Mouse (Mus musculus): ENCODE results near the gene Pi4k2a.
A peak's percentile ranks its signal among the peaks of the same experiment; 100 is the strongest.

The Pi4k2a gene

DNA sequence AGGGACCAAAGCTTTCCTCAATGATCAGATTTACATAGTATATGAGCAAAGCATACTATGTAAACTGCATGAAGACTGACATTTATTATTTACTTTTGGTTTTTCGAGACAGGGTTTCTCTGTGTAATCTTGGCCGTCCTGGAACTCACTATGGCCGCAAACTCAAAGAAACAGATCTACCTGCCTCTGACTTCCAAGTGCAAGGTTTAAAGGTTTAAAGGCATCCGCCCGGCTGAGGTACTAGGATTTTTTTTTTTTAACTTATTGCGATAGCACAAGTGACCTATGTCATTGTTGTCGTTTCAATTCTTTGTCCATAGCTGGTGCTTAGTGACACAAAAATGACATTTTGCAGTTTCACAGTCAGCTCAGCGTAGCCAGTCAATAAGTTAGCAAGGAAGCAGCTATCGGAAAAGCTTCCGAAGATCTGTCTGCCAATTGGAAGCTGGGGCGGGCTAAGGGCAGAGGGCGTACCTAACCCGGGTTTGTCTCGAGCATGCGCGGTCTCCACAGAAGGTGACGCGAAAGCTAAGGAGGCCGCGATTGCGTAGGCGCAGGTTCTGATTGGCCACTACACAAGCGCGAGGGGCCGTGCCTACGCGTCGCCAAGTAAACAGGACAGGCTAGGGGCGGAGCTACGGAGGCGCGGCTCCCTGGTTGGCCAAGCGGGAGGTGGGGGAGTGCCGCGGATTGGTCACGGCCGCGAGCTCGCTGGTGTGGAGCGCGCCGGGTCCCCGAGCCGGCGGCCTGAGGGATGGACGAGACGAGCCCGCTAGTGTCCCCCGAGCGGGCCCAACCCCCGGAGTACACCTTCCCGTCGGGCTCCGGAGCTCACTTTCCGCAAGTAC, at the start of gene Pi4k2a:
Pi4k2a (plus strand) TSS at position 723 of the 848 bp plus-strand sequence.
- DNase-seq (ENCODE audit: low read depth, low spot score), result peak; percentile 100

DNA sequence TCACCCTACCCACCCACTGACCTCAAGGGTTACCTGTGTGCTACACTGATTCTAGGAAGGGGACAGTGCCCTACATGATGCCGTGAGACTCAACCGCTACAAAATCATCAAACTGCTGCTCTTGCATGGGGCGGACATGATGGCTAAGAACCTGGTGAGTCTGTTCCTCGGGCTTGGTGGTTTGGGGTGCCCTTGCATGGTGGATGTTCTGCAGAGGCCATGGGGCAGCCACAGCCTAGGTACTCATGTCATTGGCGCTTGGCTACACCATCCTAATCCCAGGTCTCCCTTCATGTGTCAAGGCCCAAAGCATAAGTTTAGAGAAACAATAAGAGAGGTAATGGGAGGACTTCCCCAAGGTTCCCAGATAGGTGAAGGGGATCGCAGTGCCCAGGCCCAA, 46.3 kb upstream of the Pi4k2a start:
- DNase-seq (ENCODE audit: low read depth, low spot score), result no peak

DNA sequence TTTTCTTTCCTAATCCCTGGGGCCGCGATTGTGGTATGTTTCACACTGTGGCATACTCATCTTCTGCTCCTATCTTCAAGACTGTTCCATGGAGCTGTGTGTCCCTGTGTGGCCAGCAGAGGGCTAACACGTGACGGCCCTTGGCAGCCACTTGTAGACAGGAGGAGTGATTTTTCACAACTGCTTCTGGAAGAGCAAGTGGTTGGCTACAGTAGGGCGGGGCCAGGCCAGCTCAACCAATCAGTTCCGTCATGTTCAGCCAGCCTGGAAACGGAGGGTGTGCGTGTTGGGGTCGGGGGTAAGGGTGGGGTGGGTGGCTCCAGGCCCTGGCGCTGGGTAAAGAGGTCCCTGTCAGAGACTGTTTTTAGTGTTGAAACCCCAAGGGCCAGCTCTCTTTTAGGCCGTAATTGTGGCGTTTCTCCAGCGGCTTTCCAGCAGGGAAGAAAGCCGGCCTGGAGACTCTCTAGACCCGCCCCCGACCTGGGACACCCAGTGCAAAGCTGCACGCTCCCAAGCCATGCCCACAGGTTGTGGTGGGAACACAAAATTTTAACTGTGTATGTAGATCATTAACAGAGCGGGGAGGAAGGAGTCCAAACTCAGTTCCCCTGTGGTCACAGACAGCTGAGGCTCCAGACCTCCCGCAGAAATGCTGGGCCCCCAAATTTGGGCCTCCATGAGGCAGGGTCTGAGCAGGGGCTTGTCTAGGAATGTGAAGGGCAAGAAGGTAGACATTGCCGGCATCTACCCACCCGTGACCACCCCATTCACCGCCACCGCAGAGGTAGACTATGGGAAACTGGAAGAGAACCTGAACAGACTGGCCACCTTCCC, 44.8 kb upstream of the Pi4k2a start, which contains the start of gene Hoga1:
Hoga1 (plus strand) TSS at position 342 of the 834 bp plus-strand sequence.
- DNase-seq (ENCODE audit: low read depth, low spot score), result peak; percentile 76

DNA sequence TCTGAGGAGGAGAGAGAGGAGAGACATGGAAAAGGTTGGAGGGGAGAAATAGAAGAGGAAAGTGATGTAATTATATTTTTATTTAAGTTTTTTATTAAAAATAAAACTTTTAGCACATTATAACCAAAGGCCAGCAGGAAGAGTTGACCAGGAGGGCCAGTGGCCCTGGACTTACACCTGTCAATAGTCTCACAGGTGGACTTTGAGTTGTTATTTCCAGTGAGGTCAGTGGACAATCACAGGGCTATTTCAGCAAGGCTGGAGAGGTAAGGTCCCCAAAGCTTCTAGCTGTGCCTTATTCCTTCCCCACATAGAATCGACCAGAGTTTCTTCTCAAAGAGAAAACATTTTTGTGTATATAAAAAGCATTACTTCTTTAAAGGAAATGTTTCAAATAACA, 40.0 kb upstream of the Pi4k2a start:
- DNase-seq (ENCODE audit: low read depth, low spot score), result no peak

DNA sequence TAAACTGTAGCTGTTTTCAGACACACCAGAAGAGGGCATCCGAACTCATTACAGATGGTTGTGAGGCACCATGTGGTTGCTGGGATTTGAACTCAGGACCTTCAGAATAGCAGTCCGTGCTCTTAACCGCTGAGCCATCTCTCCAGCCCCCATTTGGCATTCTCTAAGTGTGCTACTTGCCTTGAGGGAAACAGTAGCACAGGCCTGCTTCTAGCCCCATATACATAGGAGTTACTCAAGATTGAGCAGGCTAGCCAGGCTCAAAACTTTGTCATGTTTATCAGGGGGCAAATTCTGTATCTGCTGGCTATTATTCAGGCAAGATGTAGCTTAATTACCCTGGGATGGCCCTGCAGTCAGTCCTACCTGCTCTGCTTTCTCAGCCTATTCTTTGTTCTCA, 38.9 kb upstream of the Pi4k2a start:
- no peak for DNase-seq (ENCODE audit: low read depth, low spot score)

DNA sequence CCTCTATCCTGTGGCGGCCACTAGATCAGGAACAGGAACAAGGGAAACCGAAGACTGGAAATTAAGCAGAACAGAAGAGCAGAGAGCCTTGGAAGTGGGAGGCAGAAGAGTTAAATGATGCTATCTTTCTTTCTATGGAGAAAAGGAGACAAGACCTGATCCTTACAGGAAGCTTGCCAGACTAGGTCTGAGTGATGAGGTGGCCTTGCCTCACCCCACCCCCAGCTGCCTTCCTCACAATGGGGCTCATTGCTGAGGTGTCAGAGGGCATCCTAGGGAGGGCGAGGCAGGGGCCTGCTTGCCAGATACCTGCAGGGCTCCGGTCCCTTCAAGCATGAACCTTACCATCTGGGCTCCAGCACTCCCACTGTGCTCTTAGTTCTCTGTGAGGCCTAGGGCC, 38.3 kb upstream of the Pi4k2a start, which contains the start of gene 4933411K16Rik:
4933411K16Rik (plus strand) TSS at position 301 of the 400 bp plus-strand sequence.
- no peak for DNase-seq (ENCODE audit: low read depth, low spot score)

DNA sequence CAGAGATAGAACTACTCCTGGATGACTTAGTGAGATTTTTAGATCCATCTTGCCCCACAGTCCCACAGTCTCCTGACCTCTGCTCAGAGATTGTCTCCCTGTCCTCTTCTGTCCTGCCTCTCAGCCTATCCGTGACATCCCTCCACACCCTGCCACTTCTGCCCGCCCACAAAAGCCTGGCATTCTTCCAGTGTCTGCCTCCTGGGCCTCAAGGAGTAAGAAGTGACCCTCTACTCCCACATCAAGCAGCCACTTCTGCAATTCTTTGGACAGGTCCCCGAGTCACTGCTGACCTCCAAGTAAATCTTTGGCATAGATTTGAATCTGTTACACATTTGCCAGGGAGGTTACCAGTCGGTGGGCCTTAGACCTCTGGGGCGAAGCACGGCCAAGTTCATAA, 36.0 kb upstream of the Pi4k2a start:
- no peak for DNase-seq (ENCODE audit: low read depth, low spot score)

DNA sequence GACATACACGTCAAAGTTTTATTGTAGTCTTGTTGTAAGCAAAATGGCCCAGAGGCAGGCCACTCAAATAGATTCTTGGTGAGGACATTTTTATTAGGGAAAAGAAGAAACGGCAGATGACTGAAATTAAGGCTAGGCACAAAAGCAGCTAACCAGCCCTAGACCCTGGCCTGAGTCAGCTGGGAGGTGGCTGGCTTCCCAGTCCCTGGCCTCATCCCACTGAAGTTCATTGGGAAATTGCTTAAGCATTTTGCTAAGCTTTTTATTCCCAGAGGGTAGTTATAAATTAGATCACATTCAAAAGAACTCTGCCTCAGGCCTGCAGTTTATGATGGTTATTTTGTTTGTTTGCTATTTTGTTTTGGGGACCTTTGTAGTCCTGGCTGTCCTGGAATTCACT, 34.4 kb upstream of the Pi4k2a start:
- DNase-seq (ENCODE audit: low read depth, low spot score), result no peak

DNA sequence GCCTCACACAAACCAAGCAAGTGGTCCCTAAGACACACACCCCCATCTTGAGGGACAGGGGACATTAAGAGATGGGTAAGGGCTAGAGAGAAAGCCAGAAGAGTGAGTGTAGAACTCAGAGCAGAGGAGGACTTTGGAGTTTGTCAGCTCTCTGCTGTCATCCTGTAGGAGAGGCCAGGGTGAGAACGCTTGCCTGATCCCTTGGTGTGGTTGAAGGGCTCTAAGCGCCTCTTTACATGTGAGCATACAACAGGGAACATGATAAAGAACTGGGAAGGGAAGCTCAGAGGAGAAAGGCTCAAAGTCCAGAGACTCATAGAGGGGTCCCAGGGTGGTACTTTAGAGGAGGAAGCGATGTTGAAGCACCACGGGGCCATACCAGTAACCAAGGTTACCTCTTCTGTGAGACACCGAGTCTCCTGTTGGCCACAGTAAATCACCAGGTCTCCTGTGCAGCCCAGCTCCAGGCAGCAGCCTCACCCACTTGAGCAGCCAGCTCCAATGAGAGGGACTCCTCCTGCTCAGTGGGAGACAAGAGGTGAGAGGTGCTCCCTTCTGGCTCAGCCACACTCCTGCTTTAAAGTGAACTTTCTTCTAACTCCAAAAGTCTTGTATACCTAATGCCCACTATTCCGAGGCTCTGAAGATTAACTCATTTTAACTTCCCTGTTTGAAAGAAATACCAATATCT, 33.4 kb upstream of the Pi4k2a start:
- DNase-seq (ENCODE audit: low read depth, low spot score), result no peak

DNA sequence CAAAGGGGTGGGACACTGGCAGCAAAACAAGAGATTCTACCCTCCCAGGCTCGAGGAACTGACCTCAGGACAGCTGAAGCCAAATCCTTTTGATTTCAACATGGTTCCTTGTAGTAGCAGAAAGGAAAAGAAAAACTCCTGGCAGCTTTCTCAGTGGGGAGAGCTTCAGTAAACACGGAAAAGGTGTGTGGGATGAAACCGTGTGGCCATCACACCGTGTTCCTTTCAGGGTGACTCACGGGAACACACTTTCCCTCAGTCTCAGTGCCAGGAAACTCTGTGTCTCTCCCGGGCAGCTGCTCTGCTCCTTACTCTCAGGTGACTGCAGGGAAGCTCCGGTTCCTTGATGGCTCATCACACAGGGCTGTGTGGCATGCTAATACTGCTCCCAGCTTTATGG, 31.8 kb upstream of the Pi4k2a start:
- DNase-seq (ENCODE audit: low read depth, low spot score), result no peak

DNA sequence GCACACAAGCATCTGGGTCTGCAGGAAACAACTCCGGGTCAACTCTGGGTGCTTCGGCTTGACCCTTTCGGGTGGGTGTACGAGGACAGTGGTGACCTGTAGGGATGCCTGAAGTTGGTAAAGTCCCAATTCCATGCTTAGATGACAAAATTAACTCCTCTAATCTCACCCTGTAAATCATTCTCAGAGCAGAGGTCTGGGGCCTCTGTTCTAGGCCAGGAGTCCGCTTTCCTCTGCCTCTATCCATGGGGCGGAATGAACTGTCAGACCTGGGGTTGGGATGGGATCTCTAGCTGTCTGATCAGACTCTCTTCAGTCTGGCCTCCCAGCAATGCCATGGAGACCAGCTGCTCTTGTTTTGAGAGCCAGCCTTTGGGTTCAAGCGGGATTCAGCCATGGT, 28.8 kb upstream of the Pi4k2a start:
- DNase-seq (ENCODE audit: low read depth, low spot score), result no peak

DNA sequence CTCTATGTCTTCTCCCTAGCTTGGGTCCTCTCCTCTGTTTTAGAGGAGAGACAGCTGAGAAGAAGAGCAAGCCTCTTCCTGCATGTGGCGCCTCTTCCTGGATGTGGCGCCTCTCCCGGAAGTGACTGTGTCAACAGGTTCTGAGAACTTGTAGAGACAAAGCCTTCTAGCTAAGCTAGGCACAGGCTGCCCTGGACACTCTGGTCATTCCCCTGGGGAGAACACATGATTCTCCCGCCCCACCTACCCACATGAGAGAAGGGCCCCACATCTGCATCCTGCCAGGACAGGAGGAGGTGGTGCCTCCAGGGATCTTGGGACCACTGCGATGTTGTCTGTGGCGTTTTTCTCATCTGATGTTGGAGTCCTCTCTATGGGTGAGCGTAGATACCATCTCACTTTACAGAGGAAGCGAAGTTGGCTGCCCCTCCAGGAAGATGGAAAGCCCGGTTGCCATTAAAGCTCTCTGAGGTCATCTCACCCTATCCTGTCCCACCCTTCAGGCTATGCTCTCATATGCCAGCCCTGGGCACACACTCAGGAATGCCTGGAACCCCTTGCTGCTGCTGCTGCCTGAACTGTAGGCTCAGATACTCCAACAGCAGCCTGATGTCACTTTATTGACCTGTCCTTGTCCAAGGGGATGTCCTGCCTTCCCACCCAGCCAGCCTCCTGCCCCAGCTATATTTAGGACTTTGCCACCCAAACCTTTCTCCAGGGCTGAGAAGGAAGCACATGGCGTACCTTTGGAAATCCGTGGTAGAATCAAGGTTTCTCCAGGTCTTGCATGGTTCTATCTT, 21.6 kb upstream of the Pi4k2a start:
- no peak for DNase-seq (ENCODE audit: low read depth, low spot score)

DNA sequence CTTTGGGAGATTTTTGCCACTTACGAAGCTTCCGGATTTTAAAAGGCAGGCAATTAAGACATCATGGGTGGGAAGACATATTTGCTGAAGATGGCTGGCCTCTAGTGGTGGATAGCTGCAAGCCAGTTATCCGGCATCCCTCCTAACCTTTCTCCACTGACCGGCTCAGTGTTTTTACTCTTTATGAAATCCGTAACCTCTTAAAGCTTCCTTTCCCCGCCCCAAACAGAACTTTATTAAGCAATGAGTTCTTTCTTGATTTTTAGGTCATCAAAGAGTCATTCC, 21.1 kb upstream of the Pi4k2a start:
- DNase-seq (ENCODE audit: low read depth, low spot score), result no peak

DNA sequence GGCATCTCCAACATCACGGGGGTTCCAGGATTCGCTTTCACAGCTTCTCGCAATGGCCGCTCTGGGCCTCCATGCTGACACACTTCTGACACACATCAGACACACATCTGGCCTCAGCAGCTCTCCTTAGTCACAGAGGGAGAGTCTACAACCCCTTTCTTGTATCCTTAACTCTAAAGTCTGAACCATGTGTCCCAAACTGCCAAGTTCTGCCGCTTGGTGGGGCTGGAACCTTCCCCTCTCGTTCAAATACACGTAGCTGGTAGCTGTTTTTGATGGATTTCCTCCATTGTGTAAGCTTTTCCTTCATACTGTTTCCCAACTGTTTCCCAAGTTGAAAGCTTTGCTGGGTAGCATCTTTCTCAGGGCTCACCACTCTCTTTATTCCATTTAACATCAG, 19.0 kb upstream of the Pi4k2a start:
- DNase-seq (ENCODE audit: low read depth, low spot score), result no peak

DNA sequence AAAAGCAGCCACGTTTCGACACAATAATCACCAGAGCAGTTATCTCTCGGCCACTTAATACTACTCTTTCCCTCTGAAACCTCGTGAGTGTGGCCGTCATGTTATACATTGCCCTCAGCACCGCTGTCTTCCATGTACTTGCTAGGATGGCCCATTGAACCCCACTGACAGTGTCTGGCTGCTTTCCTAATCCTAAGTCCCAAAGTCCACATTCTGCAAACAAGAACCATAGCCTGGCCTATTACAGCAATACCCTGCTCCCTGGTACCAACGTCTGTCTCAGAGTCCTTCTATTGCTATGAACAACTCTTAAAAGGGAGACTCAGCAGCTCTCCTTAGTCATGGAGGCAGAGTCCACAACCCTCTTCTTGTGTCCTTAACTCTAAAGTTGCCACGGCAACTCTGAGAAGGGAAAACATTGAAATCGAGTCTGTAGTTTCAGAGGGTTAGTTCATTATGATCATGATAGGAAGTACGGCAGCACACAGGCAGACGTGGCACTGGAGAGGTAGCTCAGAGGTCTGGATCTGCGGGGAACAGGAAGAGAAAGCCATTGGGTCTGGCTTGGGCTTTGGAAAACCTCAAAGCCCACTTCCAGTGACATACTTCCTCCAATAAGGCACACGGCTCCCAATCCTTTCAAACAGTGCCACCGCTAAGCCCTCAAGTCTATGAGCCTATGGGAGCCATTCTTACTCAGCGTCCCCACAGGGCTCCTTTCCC, 18.2 kb upstream of the Pi4k2a start:
- DNase-seq (ENCODE audit: low read depth, low spot score), result no peak

DNA sequence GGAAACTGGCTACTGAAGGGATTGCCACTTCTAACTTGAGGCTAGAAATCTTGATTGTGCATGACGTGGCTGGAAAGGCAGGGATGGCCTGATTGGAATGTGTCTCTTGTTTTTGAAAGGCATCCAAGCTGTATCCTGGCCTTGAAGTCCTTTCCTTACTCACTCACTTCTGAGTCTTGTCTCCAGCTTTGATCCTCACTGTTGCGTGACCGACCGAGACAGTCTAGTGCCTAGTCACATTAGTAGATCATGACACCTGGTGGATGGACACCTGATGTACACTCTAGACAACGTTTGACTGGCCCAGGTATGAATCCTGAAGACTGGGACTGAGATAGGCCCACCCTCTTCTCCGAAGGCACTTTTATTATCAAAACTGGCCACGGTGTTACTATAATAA, 17.5 kb upstream of the Pi4k2a start:
- DNase-seq (ENCODE audit: low read depth, low spot score), result no peak

DNA sequence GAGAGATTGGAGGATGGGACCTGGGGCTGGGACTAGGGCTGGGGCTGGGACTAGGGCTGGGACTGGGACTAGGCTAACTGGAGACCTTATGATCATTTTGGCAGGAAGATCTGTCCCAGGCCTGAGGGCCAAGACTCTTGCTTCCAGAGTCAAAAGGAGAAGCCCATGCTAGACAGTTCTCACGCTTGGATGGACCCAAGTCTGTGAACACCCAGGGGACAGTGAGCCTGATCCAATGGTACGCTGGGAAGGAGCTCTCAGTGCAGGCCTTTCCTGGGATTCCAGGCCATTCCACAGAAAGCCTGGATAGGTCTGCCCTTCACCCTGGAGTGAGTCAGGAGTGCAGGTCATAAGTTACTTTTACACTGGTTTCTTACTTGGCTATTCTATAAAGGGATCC, 15.2 kb upstream of the Pi4k2a start:
- no peak for DNase-seq (ENCODE audit: low read depth, low spot score)

DNA sequence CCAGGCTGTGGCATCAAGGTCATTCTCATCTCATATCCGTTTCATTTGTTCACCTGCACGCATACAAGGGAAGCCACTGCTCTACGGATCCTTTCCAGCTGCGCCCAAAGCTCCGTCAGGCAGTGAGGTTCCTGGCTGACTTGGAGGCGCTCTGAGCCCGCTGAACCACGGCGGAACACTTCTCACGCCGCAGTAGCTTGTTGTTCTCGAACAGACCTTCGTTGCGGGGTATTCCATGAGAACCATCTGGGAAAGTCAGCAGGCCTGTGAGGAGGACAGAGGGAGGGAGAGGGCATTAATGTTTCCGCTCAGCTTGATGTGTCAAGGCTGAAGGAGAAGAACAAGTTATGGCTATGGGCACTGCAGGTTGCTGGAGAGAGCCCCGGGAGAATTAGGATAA, 14.3 kb upstream of the Pi4k2a start:
- no peak for DNase-seq (ENCODE audit: low read depth, low spot score)

DNA sequence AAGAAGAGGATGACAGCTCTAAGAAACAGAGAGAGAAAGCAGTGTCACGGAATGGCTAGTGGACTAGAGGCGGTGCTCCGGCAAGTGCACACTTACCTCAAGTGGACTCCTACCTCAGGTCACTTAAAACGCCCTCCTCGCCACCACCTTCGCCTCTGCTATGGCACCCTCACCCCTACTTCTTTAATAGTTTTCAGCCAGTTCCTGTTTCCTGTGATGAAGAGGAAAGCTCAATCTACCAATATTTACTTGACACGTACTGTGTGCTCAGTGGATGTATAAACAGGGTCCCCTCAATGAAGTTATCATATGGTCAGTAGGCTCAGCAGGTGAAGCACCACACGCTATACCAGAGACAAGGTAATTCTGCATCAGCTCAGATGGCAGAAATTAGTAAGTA, 11.7 kb upstream of the Pi4k2a start:
- no peak for DNase-seq (ENCODE audit: low read depth, low spot score)

DNA sequence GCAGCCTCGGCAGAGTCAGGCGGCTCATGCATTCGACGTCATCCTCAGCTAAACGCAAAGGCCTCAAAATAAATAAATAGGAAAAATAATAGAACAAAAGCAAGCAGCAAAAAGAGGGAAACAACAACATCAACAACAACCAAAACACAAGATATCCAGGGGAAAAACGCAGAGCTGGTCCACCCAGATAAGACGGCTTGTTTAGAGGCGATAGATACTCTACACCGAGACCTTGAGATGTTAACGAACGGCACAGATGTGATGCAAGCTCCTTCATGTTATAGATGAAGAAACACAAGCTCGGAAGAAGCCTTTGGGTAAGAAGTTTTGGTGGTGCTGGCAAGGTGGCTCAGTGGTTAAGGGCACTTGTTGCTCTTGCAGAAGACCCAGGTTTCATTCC, 11.3 kb upstream of the Pi4k2a start:
- DNase-seq (ENCODE audit: low read depth, low spot score), result no peak

DNA sequence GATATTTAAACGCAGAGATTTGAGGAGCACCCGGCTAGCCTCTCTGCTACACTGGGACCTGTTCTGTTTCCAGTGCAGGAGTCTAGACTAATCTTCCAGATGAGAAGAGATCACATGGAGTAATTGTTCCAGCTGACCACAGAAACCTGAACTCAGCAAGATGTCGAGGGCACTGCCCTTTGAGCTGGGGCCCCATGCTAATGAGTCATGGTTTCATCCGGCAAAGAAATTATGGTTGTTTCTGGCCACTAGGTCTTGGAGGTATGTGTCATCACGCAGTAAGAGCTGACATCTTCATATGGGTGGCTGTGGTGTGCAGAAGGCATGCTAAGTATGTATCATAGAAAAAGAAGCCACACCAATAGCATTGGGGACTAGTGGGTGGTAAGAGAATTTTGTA, 10.3 kb upstream of the Pi4k2a start:
- no peak for DNase-seq (ENCODE audit: low read depth, low spot score)

Data from CD4-positive, CD25-positive, alpha-beta regulatory T cell, adult 2 months (primary cell).